Mouse (Mus musculus) bone marrow macrophage, adult 2 months (primary cell): Measurements from ENCODE around the gene Slc25a16. TPM values are rescaled to one million over a fixed set of nuclear protein-coding genes. Genes with fewer than 3 reads are reported as not detected.
"Not testable (repeated sequence)": the region's sequence is repeated elsewhere in the genome, so short reads cannot be mapped to it uniquely, and the experiment has no call there.

Experiments used
- H3K27ac ChIP-seq: 2 replicates; pipeline ENCODE4 v1.5.1; 2012; ENCODE audit warnings: low read depth, low read length; ENCODE audit not compliant: insufficient read depth
- H3K4me1 ChIP-seq: 2 replicates; pipeline ENCODE4 v1.6.1; 2012; ENCODE audit warnings: low read length; ENCODE audit not compliant: control insufficient read depth, insufficient read depth
- H3K4me3 ChIP-seq: 2 replicates; pipeline ENCODE4 v1.5.1; 2012; ENCODE audit warnings: mild to moderate bottlenecking, low read length, moderate library complexity; ENCODE audit not compliant: insufficient read depth
- CTCF ChIP-seq: IDR thresholded peaks from 2 replicates; pipeline ENCODE4 v1.5.1; 2012; ENCODE audit warnings: low read depth, mild to moderate bottlenecking, low read length, moderate library complexity
- POLR2A ChIP-seq: IDR thresholded peaks from 2 replicates; pipeline ENCODE4 v1.6.1; 2012; ENCODE audit warnings: mild to moderate bottlenecking, low read depth, low read length, borderline replicate concordance
- polyA plus RNA-seq: library from polyadenylated mRNA; stranded (reverse); fragments of >200 nt; gene quantifications from 2 replicates; pipeline ENCODE4 v1.2.4, GENCODE M21; 2012; ENCODE audit not compliant: missing spikeins, insufficient read depth, insufficient read length

The Slc25a16 gene
- polyA plus RNA-seq, 1 experiment: 15.1 TPM

- TF ChIP-seq CTCF (no peak), POLR2A (no peak)
- Histone ChIP-seq H3K4me3 (no peak overlapping the region), H3K27ac (no peak overlapping the region), H3K4me1 (peaks cover 9% of the 10 kb centered on the region)
Measured at GRCm38 (mm10) chr10:62900144-62900543, 20.3 kb upstream of the Slc25a16 start.

DNA sequence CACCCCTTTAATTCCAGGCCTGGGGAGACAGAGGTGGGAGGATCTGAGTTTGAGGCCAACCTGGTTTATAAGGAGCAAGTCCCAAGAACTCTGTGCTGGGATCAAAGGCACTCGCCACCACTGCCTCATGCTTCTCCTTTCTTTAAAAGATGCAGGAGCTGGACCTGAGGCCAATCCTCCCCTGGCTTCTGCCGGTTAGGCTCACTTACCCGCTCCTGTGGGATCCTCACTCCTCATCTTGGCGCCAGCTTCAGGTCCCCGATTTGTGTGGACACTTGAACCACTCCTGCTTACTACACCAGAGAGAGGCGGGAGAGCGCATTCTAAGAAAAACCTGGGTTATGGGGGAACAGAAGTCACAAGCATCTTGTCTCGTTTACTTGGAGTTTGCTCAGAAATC, 18.6 kb upstream of the Slc25a16 start:
- TF ChIP-seq POLR2A (no peak), CTCF (no peak)
- Histone ChIP-seq H3K4me3 (no peak overlapping the region), H3K27ac (no peak overlapping the region), H3K4me1 (no peaks in the 10 kb centered on the region)

- TF ChIP-seq CTCF: no peak
- TF ChIP-seq POLR2A: no peak
- H3K4me3 ChIP-seq: no peak overlapping the region
- H3K27ac ChIP-seq: no peak overlapping the region
- H3K4me1 ChIP-seq: no peaks in the 10 kb centered on the region
Measured at GRCm38 (mm10) chr10:62902829-62903228, 17.6 kb upstream of the Slc25a16 start.

DNA sequence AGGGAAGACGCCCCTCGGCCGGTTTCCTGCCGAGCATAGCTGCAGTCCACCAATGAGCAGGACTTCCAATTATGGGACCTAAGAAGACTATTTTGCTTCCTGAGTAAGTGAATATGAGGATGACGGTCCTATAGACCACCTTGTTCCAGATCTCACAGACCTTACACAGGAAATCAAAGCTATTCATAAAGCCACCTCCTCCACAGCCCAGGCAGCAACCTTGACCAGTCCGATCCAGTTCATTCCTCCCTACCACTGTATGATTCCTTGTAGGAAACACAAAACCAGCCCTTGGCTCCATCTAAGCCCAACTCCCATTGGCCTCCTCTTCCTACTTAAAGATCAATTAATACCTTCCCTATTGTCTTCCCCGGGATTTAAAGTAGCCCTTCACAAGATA, 14.1 kb upstream of the Slc25a16 start:
- no peak overlapping the region for H3K4me3 ChIP-seq
- H3K4me1 ChIP-seq: no peaks in the 10 kb centered on the region
- H3K27ac ChIP-seq: no peak overlapping the region
- TF ChIP-seq POLR2A (no peak), CTCF (no peak)

GRCm38 (mm10) chr10:62908896-62909295, 11.5 kb upstream of the Slc25a16 start, which contains the start of gene Tet1:
Gene Tet1, minus strand, starts transcription at chr10:62908996.
- H3K4me1 ChIP-seq, H3K4me3 ChIP-seq, H3K27ac ChIP-seq: not testable (repeated sequence)

DNA sequence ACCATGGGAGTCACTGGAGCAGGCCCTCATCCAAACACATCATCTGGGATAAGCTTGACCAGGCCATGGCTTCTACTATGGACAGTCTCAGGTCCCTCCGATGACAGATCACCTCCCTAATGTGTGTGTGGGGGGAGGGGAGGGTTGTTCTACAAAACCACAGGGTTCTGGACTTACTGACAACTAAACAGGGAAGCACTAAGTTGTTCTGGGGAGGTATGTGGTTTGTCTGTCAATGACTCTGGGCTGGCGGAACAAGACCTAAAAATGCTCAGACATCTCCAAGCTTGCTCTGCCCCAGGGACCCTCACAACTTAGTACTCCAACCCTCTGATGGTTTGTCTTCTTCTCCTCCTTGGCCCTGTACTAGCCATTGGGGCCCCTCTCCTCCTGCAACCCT, 9.3 kb upstream of the Slc25a16 start:
- no peak overlapping the region for H3K4me3 ChIP-seq

DNA sequence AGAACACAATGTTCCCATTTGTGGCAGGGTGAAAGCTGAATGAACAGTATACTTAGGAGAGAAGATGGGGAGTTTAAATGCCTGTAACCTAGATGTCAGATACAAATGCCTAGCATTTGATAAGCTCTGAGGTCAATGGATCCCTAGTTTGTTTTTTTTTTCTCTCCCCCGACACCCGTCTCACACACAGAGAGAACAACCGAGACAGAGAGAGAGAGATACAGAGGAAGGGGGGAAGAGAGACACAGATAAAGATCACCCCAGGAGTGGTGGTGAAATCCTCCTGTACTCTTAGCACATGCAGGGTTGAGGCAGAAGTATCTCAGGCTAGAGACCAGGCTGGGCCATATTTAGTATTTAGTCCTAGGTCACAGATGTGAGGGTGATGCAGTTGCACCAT, 1.4 kb upstream of the Slc25a16 start:
- no peak overlapping the region for H3K4me3 ChIP-seq
- no peak for TF ChIP-seq CTCF
- TF ChIP-seq POLR2A: no peak
- H3K27ac ChIP-seq: no peak overlapping the region
- H3K4me1 ChIP-seq: peaks cover 10% of the 10 kb centered on the region; the same call in 1 of the 2 replicates

More for the DNA sequence above, 9.3 kb upstream of the Slc25a16 start:
- TF ChIP-seq CTCF (no peak), POLR2A (no peak)
- no peaks in the 10 kb centered on the region for H3K4me1 ChIP-seq
- H3K27ac ChIP-seq: no peak overlapping the region

- Histone ChIP-seq H3K27ac (no peak overlapping the region), H3K4me3 (peak overlapping the region; percentile 92), H3K4me1 (peaks cover 10% of the 10 kb centered on the region; the same call in 1 of the 2 replicates)
- TF ChIP-seq POLR2A: no peak
Measured at GRCm38 (mm10) chr10:62920766-62921156, 328 bp downstream of the Slc25a16 start.

- TF ChIP-seq CTCF (no peak), POLR2A (no peak)
- Histone ChIP-seq H3K27ac (no peak overlapping the region), H3K4me1 (peaks cover 10% of the 10 kb centered on the region; the same call in 1 of the 2 replicates), H3K4me3 (no peak overlapping the region)
Measured at GRCm38 (mm10) chr10:62924096-62924635, 3.7 kb downstream of the Slc25a16 start.

- TF ChIP-seq CTCF: no peak
- TF ChIP-seq POLR2A: no peak
- Histone ChIP-seq H3K4me3 (no peak overlapping the region), H3K4me1 (no peaks in the 10 kb centered on the region), H3K27ac (no peak overlapping the region)
Measured at GRCm38 (mm10) chr10:62932381-62932780, 11.9 kb downstream of the Slc25a16 start.
